Mouse (Mus musculus) cerebellum, adult 2 months (tissue): ENCODE results near the gene Fxn. TPM values are rescaled to one million over a fixed set of nuclear protein-coding genes. Genes with fewer than 3 reads are reported as not detected.

Experiments
- DNase-seq, 2 experiments: peaks; one replicate each; pipeline ENCODE4 v3.0.0; 2021
- H3K27ac ChIP-seq: fragments of 200-500 bp; 2 replicates; pipeline ENCODE4 v1.5.1; 2012; ENCODE audit warnings: low read length, control low read depth, inconsistent platforms; ENCODE audit not compliant: insufficient read depth
- H3K27me3 ChIP-seq: fragments of 200-500 bp; 2 replicates; pipeline ENCODE4 v1.6.1; 2012; ENCODE audit warnings: inconsistent platforms, mild to moderate bottlenecking, low read length, moderate library complexity; ENCODE audit not compliant: control insufficient read depth, insufficient read depth
- H3K4me1 ChIP-seq: fragments of 200-500 bp; 2 replicates; pipeline ENCODE4 v1.6.1; 2011; ENCODE audit warnings: low read length; ENCODE audit not compliant: control insufficient read depth, insufficient read depth
- H3K4me3 ChIP-seq: fragments of 200-500 bp; replicated peaks from 2 replicates; pipeline ENCODE3; 2011; ENCODE audit warnings: mild to moderate bottlenecking, low read depth, low read length, control low read depth; ENCODE audit not compliant: insufficient read depth
- CTCF ChIP-seq: fragments of 200-500 bp; IDR thresholded peaks from 2 replicates; pipeline ENCODE4 v1.5.1; 2011; ENCODE audit warnings: low read depth, mild to moderate bottlenecking, control low read depth, low read length, moderate library complexity, borderline replicate concordance; ENCODE audit not compliant: insufficient read depth
- POLR2A ChIP-seq: fragments of 200-500 bp; IDR thresholded peaks from 2 replicates; pipeline ENCODE4 v1.6.1; 2011; ENCODE audit warnings: low read length, control low read depth, borderline replicate concordance; ENCODE audit not compliant: insufficient read depth
- WGBS: fragments of 180-500 bp; shearing (Covaris S2); methylation state at CpG from one replicate; pipeline ENCODE4 v1.1.7; 2018; 5-methylcytosine and 5-hydroxymethylcytosine counted together
- polyA plus RNA-seq: library from polyadenylated mRNA; depleted of rRNA; stranded (reverse); fragments of >200 nt; gene quantifications from 2 replicates; pipeline ENCODE4 v1.2.3, GENCODE M21; 2012

Fxn gene
- polyA plus RNA-seq, 1 experiment: 13.2 TPM

- 64% methylated on average over 4 of the region's 4 CpGs for WGBS
- no peak for TF ChIP-seq POLR2A
- peak; percentile 73 for TF ChIP-seq CTCF
- Histone ChIP-seq H3K4me1 (no peaks in the 10 kb centered on the region), H3K27me3 (no peaks in the 10 kb centered on the region), H3K27ac (no peak overlapping the region), H3K4me3 (no peak overlapping the region)
- peak in 1 of 2 experiments; percentile 42 for DNase-seq
These were observed 3.8 kb upstream of the Fxn start for GRCm38 (mm10) chr19:24284187-24284586.

GRCm38 (mm10) chr19:24281288-24281980 lies 1.0 kb upstream of the Fxn start:
- peak overlapping the region; percentile 97 for H3K4me3 ChIP-seq
- H3K27ac ChIP-seq: no peak overlapping the region
- no peaks in the 10 kb centered on the region for H3K27me3 ChIP-seq
- TF ChIP-seq POLR2A (no peak), CTCF (no peak)
- no peaks in the 10 kb centered on the region for H3K4me1 ChIP-seq
- 70% methylated on average over 7 of the region's 7 CpGs for WGBS
- DNase-seq: no peak

- peak; percentile 87 to 92 for DNase-seq
- H3K27me3 ChIP-seq: no peaks in the 10 kb centered on the region
- H3K27ac ChIP-seq: peak overlapping the region; percentile 87
- H3K4me1 ChIP-seq: no peaks in the 10 kb centered on the region
- TF ChIP-seq POLR2A: peak; percentile 74
- peak; percentile 27; the same call in 1 of the 2 replicates for TF ChIP-seq CTCF
- peak overlapping the region; percentile 97 for H3K4me3 ChIP-seq
- under 1% methylated on average over 76 of the region's 78 CpGs for WGBS
These were observed 452 bp downstream of the Fxn start for GRCm38 (mm10) chr19:24279706-24280600.

- Histone ChIP-seq H3K27me3 (no peaks in the 10 kb centered on the region), H3K4me3 (no peak overlapping the region), H3K27ac (no peak overlapping the region), H3K4me1 (no peaks in the 10 kb centered on the region)
- WGBS: 86% methylated on average over 15 of the region's 15 CpGs
- no peak for TF ChIP-seq CTCF
- TF ChIP-seq POLR2A: no peak
- DNase-seq: no peak
These were observed 1.5 kb downstream of the Fxn start for GRCm38 (mm10) chr19:24278859-24279258.

- H3K4me1 ChIP-seq: 0 out of 2 replicates have a peak, but pooled peaks cover 2% of the 10 kb centered on the region
- no peak for DNase-seq
- no peaks in the 10 kb centered on the region for H3K27me3 ChIP-seq
- H3K4me3 ChIP-seq: no peak overlapping the region
- no peak overlapping the region for H3K27ac ChIP-seq
- WGBS: 37% methylated on average over 3 of the region's 3 CpGs
- TF ChIP-seq CTCF (no peak), POLR2A (no peak)
These were observed 6.1 kb downstream of the Fxn start for GRCm38 (mm10) chr19:24274281-24274680.

GRCm38 (mm10) chr19:24271746-24272426 lies 8.5 kb downstream of the Fxn start:
- WGBS: 47% methylated on average over 16 of the region's 16 CpGs
- Histone ChIP-seq H3K27me3 (no peaks in the 10 kb centered on the region), H3K4me1 (0 out of 2 replicates have a peak, but pooled peaks cover 2% of the 10 kb centered on the region), H3K4me3 (no peak overlapping the region), H3K27ac (no peak overlapping the region)
- peak; percentile 89 for TF ChIP-seq CTCF
- no peak for TF ChIP-seq POLR2A
- peak; percentile 68 to 77 for DNase-seq

GRCm38 (mm10) chr19:24271326-24271725 lies 9.1 kb downstream of the Fxn start:
- WGBS: 56% methylated on average over 7 of the region's 7 CpGs
- no peak for DNase-seq
- no peaks in the 10 kb centered on the region for H3K27me3 ChIP-seq
- TF ChIP-seq POLR2A (no peak), CTCF (no peak)
- H3K4me1 ChIP-seq: 0 out of 2 replicates have a peak, but pooled peaks cover 2% of the 10 kb centered on the region
- no peak overlapping the region for H3K4me3 ChIP-seq
- no peak overlapping the region for H3K27ac ChIP-seq

- no peak for DNase-seq
- Histone ChIP-seq H3K4me3 (no peak overlapping the region), H3K27ac (no peak overlapping the region), H3K27me3 (no peaks in the 10 kb centered on the region), H3K4me1 (0 out of 2 replicates have a peak, but pooled peaks cover 2% of the 10 kb centered on the region)
- WGBS: 18% methylated on average over 4 of the region's 4 CpGs
- TF ChIP-seq POLR2A (no peak), CTCF (no peak)
These were observed 11.9 kb downstream of the Fxn start for GRCm38 (mm10) chr19:24268531-24268930.
